Mouse (Mus musculus): Measurements from ENCODE around the gene Pde4d. TPM values are rescaled to one million over a fixed set of nuclear protein-coding genes. Genes with fewer than 3 reads are reported as not detected.

Gene Pde4d
- polyA plus RNA-seq, 1 experiment from 2014 or later: 18.6 TPM

DNA sequence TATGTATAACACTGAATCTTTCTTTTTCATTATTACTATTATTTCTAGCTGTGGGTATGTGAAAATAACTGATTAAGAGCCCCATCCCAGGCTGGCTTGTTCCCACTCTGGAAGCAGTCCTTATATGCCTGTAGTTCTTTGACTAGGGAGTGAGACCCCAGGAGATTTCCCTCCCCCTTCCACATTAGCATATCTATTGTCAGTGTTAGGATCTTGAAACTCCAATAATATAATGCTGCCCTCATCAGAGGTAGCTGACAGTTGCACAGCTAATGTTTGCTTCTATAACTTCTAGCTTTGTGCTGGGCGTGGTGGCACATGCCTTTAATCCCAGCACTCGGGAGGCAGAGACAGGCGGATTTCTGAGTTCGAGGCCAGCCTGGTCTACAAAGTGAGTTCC, 1178.9 kb downstream of the Pde4d start:
- no peaks in the 10 kb centered on the region for H3K27me3 ChIP-seq (replicated peaks; ENCODE audit: control insufficient read depth, insufficient read depth, low read length)
- H3K36me3 ChIP-seq (ENCODE audit: control insufficient read depth, insufficient read depth, low read length): no peaks in the 10 kb centered on the region
- DNase-seq (ENCODE audit: low spot score): no peak
- 93% methylated on average over 4 of the region's 4 CpGs for WGBS
- H3K9me3 ChIP-seq (ENCODE audit: control insufficient read depth, low read length): no peaks in the 10 kb centered on the region
- no peak overlapping the region for H3K4me2 ChIP-seq (ENCODE audit: low read length)
- no peak overlapping the region for H3K4me3 ChIP-seq (ENCODE audit: low read depth, low read length)
- H3K9ac ChIP-seq (ENCODE audit: low read length): no peak overlapping the region
- no peak for ATAC-seq (replicated peaks; ENCODE audit: low FRiP score, low TSS enrichment, low read depth)
- H3K4me1 ChIP-seq (replicated peaks; ENCODE audit: control insufficient read depth, insufficient read depth, low read length): peaks cover 19% of the 10 kb centered on the region
- no peak overlapping the region for H3K27ac ChIP-seq (ENCODE audit: low read depth)

DNA sequence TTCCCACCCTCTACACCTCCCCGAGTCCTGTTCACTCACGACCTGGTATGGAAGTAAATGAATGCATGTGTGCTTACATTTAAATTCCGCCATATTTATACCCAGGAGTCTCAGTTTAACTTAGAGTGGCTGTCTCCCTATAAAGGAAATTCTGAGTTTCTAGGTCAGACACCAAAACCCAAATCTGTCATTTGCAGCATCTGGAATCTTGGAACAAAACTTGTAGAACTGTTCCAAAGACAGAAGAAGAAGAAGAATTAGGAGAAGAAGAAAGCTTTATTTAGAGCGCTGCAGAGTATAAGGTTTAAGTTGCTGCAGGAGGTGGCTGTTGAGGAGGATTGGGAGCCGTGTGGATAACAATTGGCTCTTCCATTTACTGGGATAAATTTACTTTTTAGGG, 1179.5 kb downstream of the Pde4d start:
- no peak overlapping the region for H3K9ac ChIP-seq (ENCODE audit: low read length)
- DNase-seq (ENCODE audit: low spot score) (no peak), ATAC-seq (replicated peaks; ENCODE audit: low FRiP score, low TSS enrichment, low read depth) (no peak)
- H3K9me3 ChIP-seq (ENCODE audit: control insufficient read depth, low read length): no peaks in the 10 kb centered on the region
- H3K4me3 ChIP-seq (ENCODE audit: low read depth, low read length): no peak overlapping the region
- H3K36me3 ChIP-seq (ENCODE audit: control insufficient read depth, insufficient read depth, low read length): no peaks in the 10 kb centered on the region
- 85% methylated on average over 5 of the region's 5 CpGs for WGBS
- no peaks in the 10 kb centered on the region for H3K27me3 ChIP-seq (replicated peaks; ENCODE audit: control insufficient read depth, insufficient read depth, low read length)
- no peak overlapping the region for H3K27ac ChIP-seq (ENCODE audit: low read depth)
- H3K4me2 ChIP-seq (ENCODE audit: low read length): no peak overlapping the region
- H3K4me1 ChIP-seq (replicated peaks; ENCODE audit: control insufficient read depth, insufficient read depth, low read length): peaks cover 19% of the 10 kb centered on the region

DNA sequence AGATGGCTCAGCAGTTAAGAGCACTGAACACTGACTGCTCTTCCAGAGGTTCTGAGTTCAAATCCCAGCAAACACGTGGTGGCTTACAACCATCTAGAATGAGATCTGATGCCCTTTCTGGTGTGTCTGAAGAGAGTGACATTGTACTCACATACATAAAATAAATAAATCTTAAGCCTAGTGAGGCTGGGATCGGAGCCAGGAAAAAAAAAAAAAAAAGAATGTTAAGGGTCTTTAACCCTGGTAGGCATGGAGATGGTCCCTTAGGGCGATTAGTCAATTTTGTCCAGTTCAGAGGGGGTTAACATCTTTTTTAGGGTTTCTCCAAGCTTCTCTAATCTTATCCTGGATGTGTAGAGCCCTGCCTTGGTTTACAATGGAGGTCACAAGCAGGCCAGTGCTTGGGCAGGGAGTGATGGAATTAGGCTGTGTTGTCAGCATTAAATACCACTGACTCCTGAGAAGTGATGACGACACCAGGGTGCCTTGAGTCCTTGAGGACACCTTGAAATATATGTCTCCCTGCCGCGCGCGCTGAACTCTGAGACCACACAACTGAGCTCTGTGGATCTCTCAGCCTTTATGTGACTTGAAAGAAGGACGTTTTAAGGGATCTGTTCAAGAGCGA, 1181.8 kb downstream of the Pde4d start:
- Histone ChIP-seq H3K27me3 (replicated peaks; ENCODE audit: control insufficient read depth, insufficient read depth, low read length) (no peaks in the 10 kb centered on the region), H3K27ac (ENCODE audit: low read depth) (no peak overlapping the region), H3K9me3 (ENCODE audit: control insufficient read depth, low read length) (no peaks in the 10 kb centered on the region), H3K9ac (ENCODE audit: low read length) (no peak overlapping the region), H3K4me2 (ENCODE audit: low read length) (no peak overlapping the region), H3K4me3 (ENCODE audit: low read depth, low read length) (no peak overlapping the region), H3K4me1 (replicated peaks; ENCODE audit: control insufficient read depth, insufficient read depth, low read length) (peaks cover 19% of the 10 kb centered on the region), H3K36me3 (ENCODE audit: control insufficient read depth, insufficient read depth, low read length) (no peaks in the 10 kb centered on the region)
- DNase-seq (ENCODE audit: low spot score) (no peak), ATAC-seq (replicated peaks; ENCODE audit: low FRiP score, low TSS enrichment, low read depth) (no peak)
- WGBS: 30% methylated on average over 10 of the region's 10 CpGs

DNA sequence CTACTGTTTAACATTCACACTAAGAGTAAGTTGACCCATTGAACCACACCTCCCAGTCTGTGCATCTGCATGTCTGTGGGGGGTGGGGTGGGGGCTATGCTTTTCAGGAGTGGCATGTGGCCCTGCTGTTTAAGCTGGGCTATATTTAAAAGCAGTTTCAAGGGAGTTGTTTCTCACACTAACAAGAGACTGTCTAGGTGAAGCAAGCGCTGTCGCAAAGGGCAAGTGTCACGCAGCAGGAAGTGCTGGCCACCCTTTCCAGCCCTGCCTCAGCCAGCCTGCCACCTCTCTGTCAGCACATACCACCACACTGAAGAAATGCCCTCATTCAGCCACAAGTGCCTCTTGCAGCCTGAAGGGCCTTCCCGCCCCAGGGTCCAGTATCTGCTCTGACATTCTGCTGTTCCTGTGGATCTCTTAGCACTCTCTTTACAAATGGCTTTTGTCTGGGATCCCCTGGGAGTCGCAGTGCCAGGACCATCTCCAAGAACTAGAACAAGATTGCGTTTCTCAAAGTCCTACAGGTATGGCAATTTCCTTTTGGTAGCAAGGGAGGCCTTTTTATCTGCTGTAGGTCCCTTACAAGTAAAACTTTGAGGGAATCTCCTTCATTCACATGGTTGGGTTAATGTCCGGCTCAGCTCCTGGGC, 1182.8 kb downstream of the Pde4d start:
- H3K4me3 ChIP-seq (ENCODE audit: low read depth, low read length): no peak overlapping the region

DNA sequence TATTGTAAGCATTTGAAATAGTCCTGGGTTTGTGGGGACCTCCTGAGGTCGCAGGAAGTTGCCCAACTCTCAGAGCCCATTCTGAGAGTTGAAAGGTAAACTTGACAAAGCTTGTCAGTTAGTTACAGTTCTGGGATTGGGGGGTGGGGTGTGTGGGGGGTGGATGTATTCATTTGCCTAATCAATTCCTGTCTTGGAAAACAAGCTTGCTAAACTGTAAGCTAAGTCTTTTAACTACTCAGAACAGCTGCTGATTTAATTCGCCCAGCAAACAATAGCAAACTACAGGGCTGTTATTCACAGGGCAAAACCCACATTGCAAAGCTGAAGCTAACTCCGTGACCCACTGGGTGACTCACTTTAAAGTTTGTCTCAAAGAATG, 1183.3 kb downstream of the Pde4d start:
- H3K4me2 ChIP-seq (ENCODE audit: low read length): no peak overlapping the region
- WGBS: 48% methylated on average over 3 of the region's 3 CpGs
- H3K4me3 ChIP-seq (ENCODE audit: low read depth, low read length): no peak overlapping the region
- H3K9ac ChIP-seq (ENCODE audit: low read length): no peak overlapping the region
- H3K27me3 ChIP-seq (replicated peaks; ENCODE audit: control insufficient read depth, insufficient read depth, low read length): no peaks in the 10 kb centered on the region
- H3K36me3 ChIP-seq (ENCODE audit: control insufficient read depth, insufficient read depth, low read length): no peaks in the 10 kb centered on the region
- no peak overlapping the region for H3K27ac ChIP-seq (ENCODE audit: low read depth)
- peaks cover 19% of the 10 kb centered on the region for H3K4me1 ChIP-seq (replicated peaks; ENCODE audit: control insufficient read depth, insufficient read depth, low read length)
- DNase-seq (ENCODE audit: low spot score): no peak
- no peaks in the 10 kb centered on the region for H3K9me3 ChIP-seq (ENCODE audit: control insufficient read depth, low read length)
- ATAC-seq (replicated peaks; ENCODE audit: low FRiP score, low TSS enrichment, low read depth): no peak

More for the DNA sequence above, 1182.8 kb downstream of the Pde4d start:
- Histone ChIP-seq H3K27ac (ENCODE audit: low read depth) (no peak overlapping the region), H3K27me3 (replicated peaks; ENCODE audit: control insufficient read depth, insufficient read depth, low read length) (no peaks in the 10 kb centered on the region), H3K4me1 (replicated peaks; ENCODE audit: control insufficient read depth, insufficient read depth, low read length) (peaks cover 19% of the 10 kb centered on the region), H3K9ac (ENCODE audit: low read length) (no peak overlapping the region), H3K9me3 (ENCODE audit: control insufficient read depth, low read length) (no peaks in the 10 kb centered on the region), H3K4me2 (ENCODE audit: low read length) (no peak overlapping the region), H3K36me3 (ENCODE audit: control insufficient read depth, insufficient read depth, low read length) (no peaks in the 10 kb centered on the region)
- DNase-seq (ENCODE audit: low spot score) (no peak), ATAC-seq (replicated peaks; ENCODE audit: low FRiP score, low TSS enrichment, low read depth) (no peak)
- WGBS: 31% methylated on average over 7 of the region's 7 CpGs

DNA sequence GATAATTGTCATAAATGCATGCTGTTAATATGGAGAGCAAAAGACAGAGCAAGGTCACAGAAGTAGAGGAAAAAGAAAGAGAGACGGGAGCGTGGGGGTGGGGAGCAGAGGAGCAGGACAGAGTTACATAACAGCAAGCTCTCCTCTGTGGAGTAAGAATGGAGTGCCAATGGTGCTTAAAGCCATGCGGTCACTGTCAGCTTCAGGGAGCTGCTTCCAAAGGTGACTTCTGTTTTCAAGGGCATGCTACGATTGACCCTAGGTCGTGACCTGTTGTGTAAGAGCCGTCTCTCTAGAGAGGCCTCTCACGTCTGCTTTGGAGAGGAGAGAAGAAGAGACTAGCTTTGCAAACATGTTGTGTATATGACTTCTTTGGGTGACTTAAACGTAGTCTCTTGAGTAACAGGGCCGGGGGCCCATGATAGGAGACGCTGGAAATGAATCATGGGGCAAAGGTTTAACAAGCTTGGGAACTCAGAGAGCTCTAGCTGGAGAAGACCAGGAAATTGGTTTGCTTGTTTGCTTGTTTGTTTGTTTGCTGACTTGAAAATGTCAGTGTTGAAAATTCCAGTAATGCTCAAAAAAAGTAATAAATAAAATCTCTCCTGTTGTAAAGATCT, 1186.3 kb downstream of the Pde4d start:
- ATAC-seq (replicated peaks; ENCODE audit: low FRiP score, low TSS enrichment, low read depth): no peak
- no peak overlapping the region for H3K4me2 ChIP-seq (ENCODE audit: low read length)
- H3K36me3 ChIP-seq (ENCODE audit: control insufficient read depth, insufficient read depth, low read length): no peaks in the 10 kb centered on the region
- H3K27ac ChIP-seq (ENCODE audit: low read depth): no peak overlapping the region
- H3K27me3 ChIP-seq (replicated peaks; ENCODE audit: control insufficient read depth, insufficient read depth, low read length): no peaks in the 10 kb centered on the region
- WGBS: 69% methylated on average over 10 of the region's 10 CpGs
- H3K9me3 ChIP-seq (ENCODE audit: control insufficient read depth, low read length): no peaks in the 10 kb centered on the region
- no peak for DNase-seq (ENCODE audit: low spot score)
- H3K4me3 ChIP-seq (ENCODE audit: low read depth, low read length): no peak overlapping the region
- H3K4me1 ChIP-seq (replicated peaks; ENCODE audit: control insufficient read depth, insufficient read depth, low read length): peaks cover 20% of the 10 kb centered on the region
- H3K9ac ChIP-seq (ENCODE audit: low read length): no peak overlapping the region

DNA sequence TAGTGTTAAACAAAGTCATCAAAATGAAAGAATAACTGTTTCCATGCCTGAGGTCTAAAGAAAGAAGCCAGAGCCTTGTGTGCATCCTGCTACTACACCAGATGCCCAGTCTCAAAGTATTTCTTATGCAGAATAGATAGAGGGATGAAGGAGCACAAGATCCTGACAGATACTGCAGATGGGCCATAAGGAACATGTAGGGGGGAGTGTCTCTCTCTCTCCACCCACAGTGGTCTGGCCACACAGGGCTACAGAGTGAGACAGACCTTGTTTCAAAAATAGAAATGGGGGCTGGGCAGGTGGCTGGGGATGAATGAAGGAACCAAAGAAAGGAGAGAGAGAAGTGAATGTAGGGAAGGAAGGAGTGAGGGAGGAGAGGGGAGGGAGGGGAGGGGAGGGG, 1188.5 kb downstream of the Pde4d start:
- Histone ChIP-seq H3K9me3 (ENCODE audit: control insufficient read depth, low read length) (no peaks in the 10 kb centered on the region), H3K4me3 (ENCODE audit: low read depth, low read length) (no peak overlapping the region), H3K27me3 (replicated peaks; ENCODE audit: control insufficient read depth, insufficient read depth, low read length) (no peaks in the 10 kb centered on the region), H3K36me3 (ENCODE audit: control insufficient read depth, insufficient read depth, low read length) (no peaks in the 10 kb centered on the region), H3K4me2 (ENCODE audit: low read length) (no peak overlapping the region), H3K4me1 (replicated peaks; ENCODE audit: control insufficient read depth, insufficient read depth, low read length) (0 out of 2 replicates have a peak, but pooled peaks cover 4% of the 10 kb centered on the region), H3K27ac (ENCODE audit: low read depth) (no peak overlapping the region), H3K9ac (ENCODE audit: low read length) (no peak overlapping the region)
- DNase-seq (ENCODE audit: low spot score) (no peak), ATAC-seq (replicated peaks; ENCODE audit: low FRiP score, low TSS enrichment, low read depth) (no peak)

DNA sequence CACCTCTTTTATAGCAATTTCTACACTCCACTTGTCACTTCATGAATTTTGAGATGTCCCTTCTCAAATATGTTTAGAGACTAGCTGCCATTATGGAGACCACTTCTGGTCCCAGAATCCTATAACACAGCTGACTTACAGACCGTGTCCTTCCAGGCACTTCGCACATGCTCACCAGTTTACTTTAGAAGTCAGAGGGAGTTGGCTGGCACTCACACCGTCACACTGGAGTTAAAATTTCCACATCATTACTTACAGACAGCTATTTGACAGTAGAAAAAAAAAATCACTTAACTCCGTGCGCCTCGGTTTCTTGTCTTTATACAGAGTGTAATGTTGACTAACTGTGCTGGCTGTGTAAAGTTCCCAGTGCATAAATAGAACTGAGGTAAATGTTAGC, 1189.5 kb downstream of the Pde4d start:
- DNase-seq (ENCODE audit: low spot score) (no peak), ATAC-seq (replicated peaks; ENCODE audit: low FRiP score, low TSS enrichment, low read depth) (no peak)
- no peaks in the 10 kb centered on the region for H3K36me3 ChIP-seq (ENCODE audit: control insufficient read depth, insufficient read depth, low read length)
- no peaks in the 10 kb centered on the region for H3K27me3 ChIP-seq (replicated peaks; ENCODE audit: control insufficient read depth, insufficient read depth, low read length)
- H3K4me3 ChIP-seq (ENCODE audit: low read depth, low read length): no peak overlapping the region
- H3K4me1 ChIP-seq (replicated peaks; ENCODE audit: control insufficient read depth, insufficient read depth, low read length): 0 out of 2 replicates have a peak, but pooled peaks cover 4% of the 10 kb centered on the region
- 72% methylated on average over 6 of the region's 6 CpGs for WGBS
- H3K9me3 ChIP-seq (ENCODE audit: control insufficient read depth, low read length): no peaks in the 10 kb centered on the region
- H3K4me2 ChIP-seq (ENCODE audit: low read length): no peak overlapping the region
- H3K9ac ChIP-seq (ENCODE audit: low read length): no peak overlapping the region
- no peak overlapping the region for H3K27ac ChIP-seq (ENCODE audit: low read depth)

DNA sequence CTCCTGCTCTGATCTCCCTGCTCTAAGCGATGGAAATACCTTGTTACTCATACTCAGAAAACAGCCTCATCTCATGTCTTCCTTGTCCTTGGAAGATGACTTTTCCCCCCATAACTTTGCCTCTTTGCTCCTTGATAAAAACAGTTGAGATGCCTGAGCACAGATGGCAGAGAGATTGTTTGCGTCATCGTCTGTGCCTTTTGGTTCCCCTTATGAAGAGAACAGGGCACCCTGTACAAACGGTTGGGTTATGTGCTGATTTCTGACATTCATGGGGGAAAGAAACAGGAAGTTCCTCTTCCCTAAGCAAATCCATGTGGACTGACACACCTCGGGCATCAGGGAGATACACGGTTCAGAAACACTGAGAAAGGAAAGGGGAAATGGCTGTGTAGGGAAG, 1191.8 kb downstream of the Pde4d start:
- no peak for DNase-seq (ENCODE audit: low spot score)
- H3K27ac ChIP-seq (ENCODE audit: low read depth): no peak overlapping the region

More for the DNA sequence above, 1191.8 kb downstream of the Pde4d start:
- Histone ChIP-seq H3K4me1 (replicated peaks; ENCODE audit: control insufficient read depth, insufficient read depth, low read length) (0 out of 2 replicates have a peak, but pooled peaks cover 4% of the 10 kb centered on the region), H3K9ac (ENCODE audit: low read length) (no peak overlapping the region), H3K27me3 (replicated peaks; ENCODE audit: control insufficient read depth, insufficient read depth, low read length) (no peaks in the 10 kb centered on the region), H3K9me3 (ENCODE audit: control insufficient read depth, low read length) (no peaks in the 10 kb centered on the region), H3K36me3 (ENCODE audit: control insufficient read depth, insufficient read depth, low read length) (no peaks in the 10 kb centered on the region), H3K4me2 (ENCODE audit: low read length) (no peak overlapping the region), H3K4me3 (ENCODE audit: low read depth, low read length) (no peak overlapping the region)
- WGBS: 65% methylated on average over 6 of the region's 6 CpGs
- no peak for ATAC-seq (replicated peaks; ENCODE audit: low FRiP score, low TSS enrichment, low read depth)
